Mouse (Mus musculus) liver, embryonic 16.5 days (tissue): ENCODE results near the gene Gramd4. TPM values are rescaled to one million over a fixed set of nuclear protein-coding genes. Genes with fewer than 3 reads are reported as not detected.

Experiments used
- ATAC-seq: fragments of 200-750 bp; cut with Nextera tagmentation; 2 replicates; pipeline ENCODE4 v1.8.0; 2017; ENCODE audit warnings: low read depth, mild to moderate bottlenecking, moderate number of reproducible peaks, moderate library complexity
- H3K27ac ChIP-seq: fragments of 300-500 bp; sonication (generic); 2 replicates; pipeline ENCODE4 v1.5.1; 2014; ENCODE audit warnings: mild to moderate bottlenecking, low read length
- H3K27me3 ChIP-seq: fragments of 300-500 bp; sonication (generic); 2 replicates; pipeline ENCODE4 v1.6.1; 2014; ENCODE audit warnings: low read depth, low read length, mixed read lengths; ENCODE audit not compliant: control insufficient read depth, insufficient read depth
- H3K36me3 ChIP-seq: fragments of 300-500 bp; sonication (generic); 2 replicates; pipeline ENCODE4 v1.6.1; 2014; ENCODE audit warnings: mild to moderate bottlenecking; ENCODE audit not compliant: control insufficient read depth, insufficient read depth
- H3K4me1 ChIP-seq: fragments of 300-500 bp; sonication (generic); 2 replicates; pipeline ENCODE4 v1.6.1; 2014; ENCODE audit warnings: low read depth, low read length, mixed read lengths; ENCODE audit not compliant: control insufficient read depth
- H3K4me2 ChIP-seq: fragments of 300-500 bp; sonication (generic); 2 replicates; pipeline ENCODE4 v1.6.1; 2014; ENCODE audit warnings: low read depth, low read length, mixed read lengths
- H3K4me3 ChIP-seq: fragments of 300-500 bp; sonication (generic); 2 replicates; pipeline ENCODE4 v1.5.1; 2014; ENCODE audit warnings: low read depth, mild to moderate bottlenecking, low read length
- H3K9ac ChIP-seq: fragments of 300-500 bp; sonication (generic); 2 replicates; pipeline ENCODE4 v1.6.1; 2014; ENCODE audit warnings: low read depth, low read length
- H3K9me3 ChIP-seq: fragments of 300-500 bp; sonication (generic); replicated peaks from 2 replicates; pipeline ENCODE4 v1.6.1; 2016; ENCODE audit warnings: low read length; ENCODE audit not compliant: control insufficient read depth
- WGBS: fragments of 180-500 bp; shearing (Covaris S2); extraction: QIAGEN DNeasy Blood & Tissue Kit; methylation state at CpG from one replicate; pipeline ENCODE4 v1.1.7; 2014; ENCODE audit not compliant: insufficient replicate concordance; 5-methylcytosine and 5-hydroxymethylcytosine counted together
- polyA plus RNA-seq: library from polyadenylated mRNA; unstranded; fragments of >200 nt; fragmentation: Nextera tagmentation; extraction: Ambion mirVana; gene quantifications from 2 replicates; pipeline ENCODE4 v1.2.1, GENCODE M21; 2015

Gene Gramd4
- polyA plus RNA-seq, 1 experiment from 2014 or later, result 3.4 TPM

- Histone ChIP-seq H3K4me1 (peaks cover 2% of the 10 kb centered on the region), H3K9ac (no peak overlapping the region), H3K4me3 (no peak overlapping the region), H3K27me3 (no peaks in the 10 kb centered on the region), H3K4me2 (no peak overlapping the region), H3K9me3 (no peaks in the 10 kb centered on the region), H3K36me3 (no peaks in the 10 kb centered on the region), H3K27ac (no peak overlapping the region)
- ATAC-seq, result no peak
- WGBS, result 72% methylated on average over 2 of the region's 2 CpGs
Measured at GRCm38 (mm10) chr15:86097871-86098270, 40.4 kb downstream of the Gramd4 start.

GRCm38 (mm10) chr15:86101585-86101984, 44.1 kb downstream of the Gramd4 start:
- Histone ChIP-seq H3K9ac (no peak overlapping the region), H3K27ac (0 out of 2 replicates have a peak overlapping the region, but pooled peaks have one; percentile 16), H3K36me3 (no peaks in the 10 kb centered on the region), H3K9me3 (no peaks in the 10 kb centered on the region), H3K4me2 (no peak overlapping the region), H3K4me3 (no peak overlapping the region), H3K4me1 (peaks cover 35% of the 10 kb centered on the region), H3K27me3 (no peaks in the 10 kb centered on the region)
- no peak for ATAC-seq
- WGBS, result 81% methylated on average over 9 of the region's 9 CpGs

- H3K36me3 ChIP-seq, result no peaks in the 10 kb centered on the region
- H3K4me1 ChIP-seq, result peaks cover 42% of the 10 kb centered on the region
- H3K27ac ChIP-seq, result no peak overlapping the region
- no peaks in the 10 kb centered on the region for H3K9me3 ChIP-seq
- no peak for ATAC-seq
- H3K27me3 ChIP-seq, result no peaks in the 10 kb centered on the region
- 88% methylated on average over 15 of the region's 15 CpGs for WGBS
- no peak overlapping the region for H3K4me3 ChIP-seq
- H3K4me2 ChIP-seq, result no peak overlapping the region
- no peak overlapping the region for H3K9ac ChIP-seq
Measured at GRCm38 (mm10) chr15:86102308-86102707, 44.8 kb downstream of the Gramd4 start.

- H3K4me2 ChIP-seq, result peak overlapping the region; percentile 47
- H3K27ac ChIP-seq, result peak overlapping the region; percentile 96
- H3K27me3 ChIP-seq, result no peaks in the 10 kb centered on the region
- H3K36me3 ChIP-seq, result no peaks in the 10 kb centered on the region
- WGBS, result 33% methylated on average over 19 of the region's 19 CpGs
- peak; percentile 84 for ATAC-seq
- H3K9me3 ChIP-seq, result no peaks in the 10 kb centered on the region
- H3K4me1 ChIP-seq, result peaks cover 58% of the 10 kb centered on the region
- H3K9ac ChIP-seq, result peak overlapping the region; percentile 66
- H3K4me3 ChIP-seq, result peak overlapping the region; percentile 7; the same call in 1 of the 2 replicates
Measured at GRCm38 (mm10) chr15:86104401-86105344, 47.2 kb downstream of the Gramd4 start.

GRCm38 (mm10) chr15:86105345-86105697, 47.8 kb downstream of the Gramd4 start:
- no peaks in the 10 kb centered on the region for H3K27me3 ChIP-seq
- WGBS, result 25% methylated on average over 7 of the region's 7 CpGs
- ATAC-seq, result peak; percentile 94
- H3K4me2 ChIP-seq, result peak overlapping the region; percentile 47
- H3K9ac ChIP-seq, result peak overlapping the region; percentile 27
- H3K4me1 ChIP-seq, result peaks cover 62% of the 10 kb centered on the region
- no peaks in the 10 kb centered on the region for H3K9me3 ChIP-seq
- peak overlapping the region; percentile 96 for H3K27ac ChIP-seq
- no peak overlapping the region for H3K4me3 ChIP-seq
- no peaks in the 10 kb centered on the region for H3K36me3 ChIP-seq

GRCm38 (mm10) chr15:86105751-86106150, 48.3 kb downstream of the Gramd4 start:
- no peak for ATAC-seq
- Histone ChIP-seq H3K27me3 (no peaks in the 10 kb centered on the region), H3K27ac (peak overlapping the region; percentile 96), H3K4me1 (peaks cover 65% of the 10 kb centered on the region), H3K36me3 (no peaks in the 10 kb centered on the region), H3K9ac (peak overlapping the region; percentile 27; the same call in 1 of the 2 replicates), H3K4me3 (no peak overlapping the region), H3K9me3 (no peaks in the 10 kb centered on the region), H3K4me2 (peak overlapping the region; percentile 47)
- 51% methylated on average over 6 of the region's 6 CpGs for WGBS

- Histone ChIP-seq H3K4me2 (peak overlapping the region; percentile 34), H3K4me1 (peaks cover 71% of the 10 kb centered on the region), H3K4me3 (no peak overlapping the region), H3K9me3 (no peaks in the 10 kb centered on the region), H3K27me3 (no peaks in the 10 kb centered on the region), H3K27ac (peak overlapping the region; percentile 96), H3K9ac (peak overlapping the region; percentile 51), H3K36me3 (no peaks in the 10 kb centered on the region)
- ATAC-seq, result peak; percentile 20
- WGBS, result 32% methylated on average over 11 of the region's 11 CpGs
Measured at GRCm38 (mm10) chr15:86107831-86108471, 50.5 kb downstream of the Gramd4 start.

- H3K27ac ChIP-seq, result peak overlapping the region; percentile 3; the same call in 1 of the 2 replicates
Measured at GRCm38 (mm10) chr15:86109245-86109644, 51.8 kb downstream of the Gramd4 start.

More at GRCm38 (mm10) chr15:86109245-86109644, 51.8 kb downstream of the Gramd4 start:
- Histone ChIP-seq H3K36me3 (no peaks in the 10 kb centered on the region), H3K9ac (no peak overlapping the region), H3K4me3 (no peak overlapping the region), H3K4me1 (peaks cover 63% of the 10 kb centered on the region), H3K27me3 (no peaks in the 10 kb centered on the region), H3K4me2 (no peak overlapping the region), H3K9me3 (no peaks in the 10 kb centered on the region)
- ATAC-seq, result no peak
- 82% methylated on average over 7 of the region's 7 CpGs for WGBS
